Mouse (Mus musculus) hindbrain, embryonic 13.5 days (tissue): ENCODE measurements at regions not wholly inside any gene's neighbourhood (a gene's known extent, or its start where the extent isn't known, plus 50 kb on each side); places are given as distances from the start of the nearest gene placed in this dataset.
A peak's percentile ranks its signal among the peaks of the same experiment; 100 is the strongest.

Experiments used
- ATAC-seq: fragments of 200-750 bp; cut with Nextera tagmentation; 2 replicates; pipeline ENCODE4 v1.8.0; 2017; ENCODE audit warnings: moderate TSS enrichment; ENCODE audit not compliant: low FRiP score
- H3K27ac ChIP-seq: fragments of 300-500 bp; sonication (generic); 2 replicates; pipeline ENCODE4 v1.5.1; 2015; ENCODE audit warnings: inconsistent platforms, mild to moderate bottlenecking, moderate library complexity
- H3K27me3 ChIP-seq: fragments of 300-500 bp; sonication (generic); 2 replicates; pipeline ENCODE4 v1.6.1; 2015; ENCODE audit warnings: mild to moderate bottlenecking, inconsistent platforms
- H3K36me3 ChIP-seq: fragments of 300-500 bp; sonication (generic); 2 replicates; pipeline ENCODE4 v1.6.1; 2015; ENCODE audit warnings: mild to moderate bottlenecking, inconsistent platforms
- H3K4me1 ChIP-seq: fragments of 300-500 bp; sonication (generic); replicated peaks from 2 replicates; pipeline ENCODE4 v1.6.1; 2015; ENCODE audit warnings: inconsistent platforms
- H3K4me2 ChIP-seq: fragments of 300-500 bp; sonication (generic); 2 replicates; pipeline ENCODE4 v1.6.1; 2015; ENCODE audit warnings: inconsistent platforms, mild to moderate bottlenecking, moderate library complexity
- H3K4me3 ChIP-seq: fragments of 300-500 bp; sonication (generic); 2 replicates; pipeline ENCODE4 v1.5.1; 2015; ENCODE audit warnings: mild to moderate bottlenecking, inconsistent platforms
- H3K9ac ChIP-seq: fragments of 300-500 bp; sonication (generic); 2 replicates; pipeline ENCODE4 v1.6.1; 2015; ENCODE audit warnings: mild to moderate bottlenecking, inconsistent platforms
- H3K9me3 ChIP-seq: fragments of 300-500 bp; sonication (generic); 2 replicates; pipeline ENCODE4 v1.6.1; 2016; ENCODE audit warnings: inconsistent platforms
- WGBS: fragments of 180-500 bp; shearing (Covaris S2); methylation state at CpG from one replicate; pipeline ENCODE4 v1.1.7; 2015; 5-methylcytosine and 5-hydroxymethylcytosine counted together

GRCm38 (mm10) chr1:111355435-111355834 is 378.1 kb upstream of the Cdh19 start:
- H3K27me3 ChIP-seq, result no peaks in the 10 kb centered on the region
- H3K4me3 ChIP-seq, result no peak overlapping the region
- H3K4me1 ChIP-seq, result no peaks in the 10 kb centered on the region
- no peak for ATAC-seq
- no peak overlapping the region for H3K27ac ChIP-seq
- no peak overlapping the region for H3K4me2 ChIP-seq
- 68% methylated on average over 1 of the region's 1 CpGs for WGBS
- H3K9me3 ChIP-seq, result no peaks in the 10 kb centered on the region
- H3K36me3 ChIP-seq, result no peaks in the 10 kb centered on the region
- no peak overlapping the region for H3K9ac ChIP-seq

DNA sequence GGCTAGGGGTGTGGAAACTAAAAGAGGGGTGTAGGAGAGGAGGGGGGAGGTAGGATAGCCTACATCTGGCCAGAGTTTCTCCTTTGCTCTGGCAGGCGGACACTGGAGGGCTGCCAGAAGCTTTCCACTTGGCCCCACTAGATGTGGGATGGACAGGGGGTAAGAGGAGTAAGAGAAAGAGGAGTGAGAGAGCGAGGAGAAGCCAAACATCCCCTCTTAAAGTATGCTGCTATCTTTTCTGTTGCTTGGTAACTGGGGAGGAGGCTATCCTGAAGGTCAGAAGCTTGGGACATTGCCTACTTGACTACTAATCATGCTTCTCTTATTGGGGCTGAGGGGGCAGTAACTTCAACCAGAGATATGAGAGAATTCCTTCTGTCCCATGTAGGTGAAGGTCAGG is 360.5 kb upstream of the Cdh19 start:
- no peak for ATAC-seq

DNA sequence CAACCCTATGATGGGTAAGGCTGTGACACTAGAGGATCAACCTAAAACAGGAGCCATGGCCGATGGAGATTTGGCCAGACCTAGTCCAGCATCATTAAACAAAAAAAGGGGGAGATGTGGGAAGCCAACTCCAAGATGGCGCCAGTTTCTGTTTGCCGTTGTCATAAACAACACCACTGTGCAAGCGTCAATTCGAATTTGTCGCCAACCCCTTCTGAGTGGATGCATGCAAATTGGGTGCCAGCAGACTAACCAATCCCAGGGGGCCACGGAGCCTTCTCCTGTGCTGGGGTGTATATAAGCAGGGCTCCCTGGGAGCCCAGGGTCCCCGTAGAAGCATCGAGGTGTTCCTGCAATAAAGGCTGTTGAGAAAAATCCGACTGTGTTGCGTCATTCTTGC is 324.9 kb upstream of the Cdh19 start:
- Histone ChIP-seq H3K9me3 (no peaks in the 10 kb centered on the region), H3K9ac (no peak overlapping the region), H3K4me3 (no peak overlapping the region), H3K4me2 (no peak overlapping the region), H3K27me3 (no peaks in the 10 kb centered on the region), H3K36me3 (no peaks in the 10 kb centered on the region), H3K4me1 (no peaks in the 10 kb centered on the region), H3K27ac (no peak overlapping the region)
- ATAC-seq, result no peak
- WGBS, result 93% methylated on average over 11 of the region's 11 CpGs

More for the DNA sequence above, 360.5 kb upstream of the Cdh19 start:
- no peak overlapping the region for H3K9ac ChIP-seq
- no peaks in the 10 kb centered on the region for H3K36me3 ChIP-seq
- H3K27ac ChIP-seq, result no peak overlapping the region
- no peaks in the 10 kb centered on the region for H3K27me3 ChIP-seq
- H3K4me1 ChIP-seq, result no peaks in the 10 kb centered on the region
- no peak overlapping the region for H3K4me2 ChIP-seq
- H3K9me3 ChIP-seq, result no peaks in the 10 kb centered on the region
- H3K4me3 ChIP-seq, result no peak overlapping the region
- WGBS, result 71% methylated on average over 2 of the region's 2 CpGs

DNA sequence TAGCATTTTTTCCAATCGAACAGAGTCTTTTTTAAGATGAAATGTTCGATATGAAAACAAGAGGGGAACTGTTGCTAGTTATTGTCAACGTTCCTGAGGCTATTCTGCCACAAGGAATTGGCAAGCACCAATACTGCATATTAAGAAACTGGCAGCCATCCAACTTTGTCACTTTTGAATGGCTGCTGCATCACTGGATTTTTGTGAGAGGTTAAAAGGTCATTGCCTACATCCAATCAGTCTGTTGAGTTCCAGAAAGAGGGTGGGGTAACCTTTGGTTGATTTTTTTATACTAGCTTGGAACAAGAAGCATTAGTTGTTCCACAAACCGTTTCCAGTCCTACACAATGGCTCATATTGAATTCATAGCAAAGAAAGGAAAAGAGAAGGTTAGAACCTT is 309.0 kb upstream of the Cdh19 start:
- H3K4me3 ChIP-seq, result no peak overlapping the region
- no peaks in the 10 kb centered on the region for H3K27me3 ChIP-seq
- no peak overlapping the region for H3K4me2 ChIP-seq
- 67% methylated on average over 4 of the region's 4 CpGs for WGBS
- H3K4me1 ChIP-seq, result no peaks in the 10 kb centered on the region
- ATAC-seq, result peak; percentile 39; the same call in 1 of the 2 replicates
- H3K27ac ChIP-seq, result no peak overlapping the region
- no peak overlapping the region for H3K9ac ChIP-seq
- H3K9me3 ChIP-seq, result no peaks in the 10 kb centered on the region
- H3K36me3 ChIP-seq, result no peaks in the 10 kb centered on the region

- Histone ChIP-seq H3K36me3 (no peaks in the 10 kb centered on the region), H3K9me3 (no peaks in the 10 kb centered on the region), H3K9ac (no peak overlapping the region), H3K27me3 (no peaks in the 10 kb centered on the region), H3K4me3 (no peak overlapping the region), H3K27ac (no peak overlapping the region), H3K4me2 (no peak overlapping the region), H3K4me1 (no peaks in the 10 kb centered on the region)
- WGBS, result 60% methylated on average over 3 of the region's 3 CpGs
- peak; percentile 54; the same call in 1 of the 2 replicates for ATAC-seq
Measured at GRCm38 (mm10) chr1:111285916-111286315, 308.5 kb upstream of the Cdh19 start.

GRCm38 (mm10) chr1:111242814-111243213 is 265.4 kb upstream of the Cdh19 start:
- ATAC-seq, result no peak
- Histone ChIP-seq H3K4me2 (no peak overlapping the region), H3K27ac (no peak overlapping the region), H3K9ac (no peak overlapping the region), H3K4me3 (no peak overlapping the region), H3K9me3 (no peaks in the 10 kb centered on the region), H3K36me3 (no peaks in the 10 kb centered on the region), H3K4me1 (no peaks in the 10 kb centered on the region), H3K27me3 (no peaks in the 10 kb centered on the region)

GRCm38 (mm10) chr1:111242344-111242743 is 265.0 kb upstream of the Cdh19 start:
- WGBS, result 46% methylated on average over 1 of the region's 1 CpGs
- Histone ChIP-seq H3K4me2 (no peak overlapping the region), H3K9ac (no peak overlapping the region), H3K4me3 (no peak overlapping the region), H3K27me3 (no peaks in the 10 kb centered on the region), H3K36me3 (no peaks in the 10 kb centered on the region), H3K9me3 (no peaks in the 10 kb centered on the region), H3K4me1 (no peaks in the 10 kb centered on the region), H3K27ac (no peak overlapping the region)
- peak; percentile 68; the same call in 1 of the 2 replicates for ATAC-seq
